Mouse (Mus musculus) heart, postnatal 4 days (tissue): ENCODE results near the gene Plxna1. TPM values are rescaled to one million over a fixed set of nuclear protein-coding genes. Genes with fewer than 3 reads are reported as not detected.

Source experiments
- DNase-seq: peaks from one replicate; pipeline ENCODE4 v3.0.0; 2021
- total RNA-seq, 2 experiments: library from RNA; stranded (reverse); gene quantifications; 2 replicates each; pipeline ENCODE4 v1.2.3; 2021

Plxna1 gene
- total RNA-seq, 2 experiments from 2014 or later: 37.6 to 39.7 TPM

- DNase-seq: no peak
These were observed 33.8 kb downstream of the Plxna1 start for GRCm38 (mm10) chr6:89328634-89329033.

- no peak for DNase-seq
These were observed 34.5 kb downstream of the Plxna1 start for GRCm38 (mm10) chr6:89327746-89328491.

- no peak for DNase-seq
These were observed 37.6 kb downstream of the Plxna1 start for GRCm38 (mm10) chr6:89324842-89325241.

- DNase-seq: no peak
These were observed 47.2 kb downstream of the Plxna1 start for GRCm38 (mm10) chr6:89315263-89315662.

GRCm38 (mm10) chr6:89311518-89311917 is 50.9 kb downstream of the Plxna1 start:
- no peak for DNase-seq

- no peak for DNase-seq
These were observed 52.2 kb downstream of the Plxna1 start for GRCm38 (mm10) chr6:89310236-89310635.

- DNase-seq: no peak
These were observed 54.0 kb downstream of the Plxna1 start for GRCm38 (mm10) chr6:89308213-89308973.

GRCm38 (mm10) chr6:89304375-89305058 is 57.9 kb downstream of the Plxna1 start:
- no peak for DNase-seq

- DNase-seq: no peak
These were observed 62.6 kb downstream of the Plxna1 start for GRCm38 (mm10) chr6:89299818-89300217.

GRCm38 (mm10) chr6:89296909-89297695 is 65.3 kb downstream of the Plxna1 start:
- DNase-seq: no peak

- no peak for DNase-seq
These were observed 66.3 kb downstream of the Plxna1 start for GRCm38 (mm10) chr6:89296001-89296709.

GRCm38 (mm10) chr6:89294621-89295020 is 67.8 kb downstream of the Plxna1 start:
- no peak for DNase-seq

GRCm38 (mm10) chr6:89291494-89291893 is 70.9 kb downstream of the Plxna1 start:
- no peak for DNase-seq

- DNase-seq: no peak
These were observed 74.3 kb downstream of the Plxna1 start for GRCm38 (mm10) chr6:89288156-89288555.

GRCm38 (mm10) chr6:89286700-89287428 is 75.6 kb downstream of the Plxna1 start:
- peak; percentile 61 for DNase-seq

- no peak for DNase-seq
These were observed 76.1 kb downstream of the Plxna1 start for GRCm38 (mm10) chr6:89286286-89286655.

- DNase-seq: no peak
These were observed 76.7 kb downstream of the Plxna1 start for GRCm38 (mm10) chr6:89285561-89286285.

GRCm38 (mm10) chr6:89285116-89285515 is 77.3 kb downstream of the Plxna1 start:
- no peak for DNase-seq

- DNase-seq: no peak
These were observed 79.3 kb downstream of the Plxna1 start for GRCm38 (mm10) chr6:89283095-89283494.

GRCm38 (mm10) chr6:89282626-89283025 is 79.8 kb downstream of the Plxna1 start:
- no peak for DNase-seq
